Mouse (Mus musculus): ENCODE results near the gene Asap3.

Gene Asap3

DNA sequence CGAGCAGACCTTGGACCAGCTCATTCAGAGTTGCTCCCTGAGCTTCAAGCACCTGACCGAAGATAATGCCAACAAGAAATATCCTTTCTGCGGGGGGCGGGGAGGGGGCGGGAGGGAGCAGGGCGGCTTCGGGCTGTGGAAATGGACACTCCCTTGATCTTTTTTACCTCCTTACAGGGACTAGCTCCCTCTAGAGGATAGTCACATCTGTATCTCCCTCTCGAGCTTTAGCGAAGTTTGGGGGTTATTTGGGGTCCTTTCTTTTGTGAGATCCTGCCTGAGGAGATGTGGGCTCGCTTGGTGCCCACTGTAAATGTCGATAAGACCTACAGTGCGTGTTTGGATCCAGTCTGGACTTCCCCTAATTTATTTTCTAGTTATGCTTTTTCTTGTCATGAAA, 24.8 kb upstream of the Asap3 start:
- no peak for DNase-seq (ENCODE audit: low spot score)

DNA sequence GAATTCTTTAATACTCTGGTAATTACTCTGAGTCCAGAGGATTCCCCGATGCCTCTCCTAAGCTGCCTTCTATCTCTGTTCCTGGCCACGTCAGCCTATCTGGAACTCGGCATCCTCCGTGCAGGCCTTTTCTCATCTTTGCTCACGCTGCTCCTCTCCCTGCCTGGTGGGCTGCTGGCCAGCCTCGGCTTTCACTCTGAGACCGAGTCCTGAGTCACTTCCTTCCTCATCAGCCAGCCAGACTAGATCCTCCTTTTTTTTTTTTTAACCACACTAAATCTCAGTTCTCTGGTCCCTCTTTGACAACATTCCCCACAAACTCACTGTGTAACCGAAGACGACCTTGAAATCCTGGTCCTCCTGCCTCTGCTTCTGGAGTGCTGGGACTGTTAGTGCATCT, 20.8 kb upstream of the Asap3 start:
- DNase-seq (ENCODE audit: low spot score): no peak

DNA sequence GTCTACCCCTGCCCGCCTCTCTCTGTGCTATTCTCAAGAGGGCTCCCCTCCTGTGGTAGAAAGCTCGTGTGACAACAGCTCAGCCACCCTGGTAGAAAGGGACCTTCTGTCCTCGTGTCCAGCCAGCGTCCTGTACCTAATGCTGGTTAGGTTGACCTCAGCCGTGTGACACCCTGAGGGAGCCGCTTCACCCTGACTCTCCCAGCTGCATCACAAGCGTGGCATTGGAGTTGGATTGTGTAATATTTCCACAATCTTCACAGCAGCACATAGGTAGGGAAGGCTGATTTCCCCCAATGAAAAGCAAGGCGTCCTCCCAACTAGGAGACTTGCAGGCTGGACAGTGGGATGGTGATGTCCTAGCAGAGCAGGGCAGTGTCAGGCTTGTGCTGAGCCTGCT, 19.9 kb upstream of the Asap3 start:
- DNase-seq (ENCODE audit: low spot score): no peak

DNA sequence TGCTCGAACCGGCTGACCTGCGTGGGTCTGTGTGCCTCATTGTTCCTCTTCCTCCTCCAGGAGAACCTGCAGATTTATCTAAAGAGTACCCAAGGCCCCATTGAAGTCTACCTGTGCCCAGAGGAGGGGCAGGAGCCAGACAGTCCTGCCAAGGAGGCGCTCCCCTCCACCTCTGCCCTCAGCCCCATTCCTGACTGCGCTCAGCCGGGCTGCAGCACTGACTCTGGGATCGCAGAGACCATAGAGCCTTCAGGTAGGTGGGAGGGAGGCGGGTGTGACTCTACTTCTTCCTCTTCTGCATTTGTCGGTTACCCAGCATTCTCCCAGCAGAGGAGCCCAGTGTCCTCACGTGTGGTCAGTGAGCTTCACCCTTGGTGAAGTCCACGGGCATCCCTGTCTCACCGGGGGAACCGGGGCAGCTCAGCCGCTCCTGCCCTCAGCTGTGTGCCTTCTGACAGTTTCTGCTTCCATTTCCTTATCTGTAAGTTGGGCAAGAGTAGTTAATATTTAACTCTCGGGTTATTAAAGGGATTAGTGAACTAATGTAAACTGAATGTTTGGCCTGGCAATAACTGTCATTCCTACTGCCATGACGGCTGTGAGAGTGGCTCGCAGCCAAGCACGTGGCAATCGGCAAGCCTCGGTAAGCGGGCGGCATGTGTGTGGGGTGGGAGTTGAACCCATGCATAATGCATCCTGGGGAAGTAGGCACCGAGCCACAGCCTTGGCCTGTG, 19.3 kb upstream of the Asap3 start:
- no peak for DNase-seq (ENCODE audit: low spot score)

DNA sequence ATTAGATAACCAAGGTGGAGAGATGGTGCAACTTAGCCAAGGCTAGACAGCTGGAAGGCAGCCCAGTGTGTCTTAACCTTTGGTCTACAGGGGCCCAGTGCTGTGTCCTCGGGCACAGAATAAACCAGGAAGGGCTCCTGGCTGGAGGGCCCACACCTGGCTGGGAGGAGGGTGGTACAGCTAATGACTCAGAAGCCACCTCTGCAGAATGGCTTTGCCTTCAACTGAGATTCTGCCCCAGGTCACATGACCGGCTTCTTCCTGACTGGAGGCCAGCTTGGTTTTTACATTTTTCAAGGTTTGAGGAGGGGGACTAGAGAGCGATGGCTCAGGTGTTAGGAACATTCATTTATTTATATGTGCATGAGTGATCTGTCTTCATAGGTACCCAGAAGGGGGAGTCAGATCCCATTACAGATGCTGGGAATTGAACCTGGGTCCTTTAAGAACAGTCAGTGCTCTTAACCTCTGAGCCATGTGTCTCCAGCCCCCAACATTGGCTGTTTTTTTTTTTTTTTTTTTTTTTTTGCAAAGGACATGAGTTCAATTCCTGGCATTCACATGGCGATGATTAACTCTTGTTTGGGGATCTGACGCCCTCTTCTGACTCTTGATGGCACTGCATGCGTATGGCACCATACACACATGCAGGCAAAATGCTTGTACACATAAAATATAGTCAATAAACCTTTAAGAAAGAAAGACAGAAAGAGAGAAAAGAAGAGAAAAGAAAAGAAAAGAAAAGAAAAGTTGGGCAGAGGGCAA, 17.0 kb upstream of the Asap3 start:
- no peak for DNase-seq (ENCODE audit: low spot score)

DNA sequence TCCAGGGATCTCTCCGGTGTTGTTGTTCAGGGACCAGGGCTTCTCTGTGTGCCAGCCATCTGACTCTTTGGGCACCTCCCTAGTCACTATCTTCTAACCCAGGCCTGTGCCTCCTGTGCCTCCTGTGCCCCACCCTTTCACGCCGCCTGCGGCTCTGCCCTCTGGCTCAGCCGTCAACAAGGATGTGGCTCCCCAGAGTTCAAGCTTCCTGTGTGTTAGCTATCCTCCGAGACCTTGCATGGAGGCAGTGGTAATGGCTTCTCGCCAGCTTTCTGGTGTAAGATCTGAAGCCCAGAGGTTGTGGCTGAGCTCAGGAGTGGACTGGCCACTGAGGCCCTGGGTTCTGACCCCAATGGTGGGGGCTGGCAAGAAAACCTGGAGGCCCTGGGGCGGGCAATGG, 16.3 kb upstream of the Asap3 start:
- DNase-seq (ENCODE audit: low spot score): no peak

DNA sequence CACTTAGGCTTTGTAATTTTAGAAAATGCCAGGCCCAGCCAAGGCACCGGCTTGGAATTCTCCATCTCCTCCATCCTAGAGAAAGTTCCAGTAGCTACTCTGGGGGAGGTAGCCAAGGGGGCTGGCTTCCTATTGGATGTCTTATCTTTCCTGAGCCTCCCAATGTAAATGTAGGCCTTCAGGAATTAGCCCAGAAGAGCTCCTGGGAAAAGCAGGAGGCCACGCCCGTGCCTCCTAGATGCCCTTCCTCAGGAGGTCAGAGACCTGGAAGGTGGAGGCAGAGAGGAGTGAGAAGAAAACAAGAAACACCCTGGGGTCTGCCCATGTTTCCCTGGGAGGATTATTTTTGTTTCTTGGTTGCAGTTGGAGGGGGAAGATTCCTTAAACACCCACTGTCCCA, 12.6 kb upstream of the Asap3 start:
- no peak for DNase-seq (ENCODE audit: low spot score)

DNA sequence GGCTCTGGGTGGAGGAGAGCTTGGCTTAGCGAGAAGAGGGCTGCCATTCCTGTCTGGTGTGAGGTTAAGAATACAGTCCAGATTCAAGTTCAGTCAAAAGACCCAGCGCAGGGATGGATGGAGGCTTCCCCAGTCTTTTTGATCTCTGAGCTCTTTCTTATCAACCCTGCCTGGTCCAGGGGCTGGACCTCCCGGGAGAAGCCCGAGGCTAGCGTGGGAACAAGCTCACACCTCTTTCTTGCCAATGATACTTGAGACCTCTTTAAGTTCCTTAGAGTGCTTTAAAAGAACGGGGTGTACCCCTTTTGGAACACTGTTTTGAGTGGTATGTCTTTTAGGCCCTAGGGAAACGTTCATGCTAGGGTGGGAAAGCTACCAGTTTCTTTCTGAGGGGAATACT, 11.1 kb upstream of the Asap3 start:
- no peak for DNase-seq (ENCODE audit: low spot score)

DNA sequence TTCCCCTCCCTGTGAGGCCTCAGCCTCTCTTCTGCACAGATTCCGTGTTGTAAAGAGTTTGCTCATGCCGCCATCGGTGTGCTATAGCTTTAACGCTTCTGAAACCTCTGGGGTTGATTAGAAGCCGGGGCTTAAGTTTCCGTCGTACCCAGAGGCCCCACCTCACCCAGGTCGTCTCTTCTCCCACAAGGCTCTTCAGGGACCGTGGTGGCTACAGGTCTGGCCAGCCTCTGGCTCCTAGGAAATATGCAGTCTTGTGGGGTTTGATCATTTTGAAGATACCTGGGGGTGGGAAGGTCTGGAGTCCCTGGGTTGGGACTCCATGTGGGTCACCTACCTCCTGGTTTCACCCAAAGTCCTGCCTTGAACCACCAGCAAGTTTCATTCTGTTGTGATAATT, 10.5 kb upstream of the Asap3 start:
- no peak for DNase-seq (ENCODE audit: low spot score)

DNA sequence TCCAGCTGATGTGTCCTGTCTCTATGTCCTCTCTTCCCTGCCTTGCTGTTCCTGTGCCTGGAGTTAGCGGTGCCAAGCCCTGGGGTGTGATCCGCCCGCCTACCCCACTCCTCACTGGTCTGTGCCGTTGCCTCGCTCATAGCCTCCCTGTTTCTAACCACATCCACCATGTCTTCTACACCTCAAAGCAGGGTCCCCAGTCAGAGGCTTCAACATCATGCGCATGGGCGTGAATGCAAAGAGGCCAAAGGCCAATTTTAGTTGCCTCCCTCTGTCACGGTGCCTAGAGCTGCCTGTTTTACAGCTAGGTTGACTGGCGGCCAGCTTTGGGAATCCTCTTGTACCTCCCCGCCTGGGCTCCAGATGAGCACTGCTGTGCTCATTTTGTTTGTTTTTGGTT, 10.0 kb upstream of the Asap3 start:
- no peak for DNase-seq (ENCODE audit: low spot score)

DNA sequence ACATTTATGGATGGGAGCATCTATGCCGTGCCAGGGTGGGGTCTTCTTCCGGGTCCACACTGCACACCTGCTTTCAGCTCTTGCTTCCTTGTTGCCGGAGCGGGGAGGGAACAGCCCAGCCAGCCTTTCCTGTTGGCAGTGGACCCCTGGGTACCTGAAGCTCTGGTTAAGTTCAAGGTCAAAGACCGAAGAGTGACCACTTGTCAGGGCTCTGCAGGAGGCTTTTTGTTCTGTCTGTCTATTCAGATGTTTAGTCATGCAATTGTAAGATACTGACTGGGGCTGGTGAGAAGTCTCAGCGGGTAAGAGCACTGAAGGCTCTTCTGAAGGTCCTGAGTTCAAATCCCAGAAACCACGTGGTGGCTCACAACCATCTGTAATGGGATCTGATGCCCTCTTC, 7.3 kb upstream of the Asap3 start:
- no peak for DNase-seq (ENCODE audit: low spot score)

DNA sequence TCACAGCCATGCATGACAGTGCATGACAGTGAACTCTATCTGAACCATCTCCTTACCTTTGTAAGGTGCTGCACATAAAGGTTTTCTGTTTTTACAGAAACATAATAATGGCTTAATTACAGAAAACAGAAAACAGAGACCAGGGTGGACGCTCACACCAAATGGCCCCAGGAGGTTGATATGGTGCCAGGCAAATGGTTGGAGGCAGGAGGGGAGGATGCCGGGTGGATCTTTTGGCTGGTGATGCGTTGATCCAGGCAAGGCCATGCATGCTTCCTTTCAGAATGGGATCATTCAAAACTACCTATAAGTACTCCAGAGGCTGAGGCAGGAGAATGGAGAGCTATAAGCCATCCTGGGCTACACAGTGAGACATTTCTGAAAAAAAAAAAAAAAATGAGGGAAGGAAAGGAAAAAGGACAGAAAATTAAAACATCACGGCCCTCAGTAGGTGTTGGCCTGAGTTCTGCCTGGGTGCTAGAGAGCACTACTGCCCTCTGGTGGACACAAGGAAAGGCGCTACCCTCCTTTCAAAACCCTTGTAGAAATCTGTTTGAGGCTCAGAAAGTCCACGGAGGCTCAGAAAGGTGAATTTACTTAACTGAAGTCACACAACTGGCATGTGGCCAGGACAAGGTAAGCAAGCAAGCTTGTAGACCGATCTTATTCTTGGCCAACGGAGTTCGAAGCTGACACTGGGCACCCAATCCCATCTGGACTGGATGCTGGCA, 6.4 kb upstream of the Asap3 start:
- no peak for DNase-seq (ENCODE audit: low spot score)

DNA sequence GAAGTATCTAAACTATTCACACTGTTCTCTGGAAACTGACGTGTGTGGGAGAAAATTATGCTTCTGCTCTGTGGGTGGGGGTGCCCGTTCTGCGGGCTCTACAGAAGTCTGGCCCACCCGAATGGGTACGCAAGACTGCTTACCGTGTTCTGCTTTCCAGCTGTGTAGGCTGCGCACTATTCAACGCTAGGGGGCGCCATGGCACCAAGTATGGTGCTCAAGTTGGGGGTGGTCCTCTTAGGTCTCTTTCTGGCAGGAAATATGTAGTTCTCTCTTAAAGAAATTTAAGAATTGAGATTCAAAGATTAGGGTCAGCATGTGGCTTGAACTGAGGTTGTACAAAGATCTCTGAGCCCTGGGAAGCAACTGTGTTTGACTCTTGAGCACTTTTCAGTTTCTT, 3.7 kb upstream of the Asap3 start:
- no peak for DNase-seq (ENCODE audit: low spot score)

DNA sequence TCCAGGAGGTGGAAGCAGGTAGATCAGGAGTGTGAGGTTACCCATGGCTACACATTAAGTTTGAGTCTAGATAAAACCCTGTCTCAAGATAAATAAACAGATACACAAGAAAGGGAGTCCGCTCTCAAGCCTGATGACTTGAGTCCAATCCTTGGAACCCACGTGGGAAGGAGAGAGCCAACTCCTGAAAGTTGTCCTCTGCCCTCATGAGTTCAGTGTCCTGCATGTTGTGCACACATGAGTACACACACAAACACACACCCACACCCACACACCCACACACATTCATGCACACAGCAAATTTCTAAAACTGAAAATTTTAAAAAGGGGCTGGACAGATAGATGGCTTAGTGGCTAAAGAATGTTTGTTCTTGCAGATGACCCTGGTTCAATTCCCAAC, 1.4 kb upstream of the Asap3 start:
- no peak for DNase-seq (ENCODE audit: low spot score)

DNA sequence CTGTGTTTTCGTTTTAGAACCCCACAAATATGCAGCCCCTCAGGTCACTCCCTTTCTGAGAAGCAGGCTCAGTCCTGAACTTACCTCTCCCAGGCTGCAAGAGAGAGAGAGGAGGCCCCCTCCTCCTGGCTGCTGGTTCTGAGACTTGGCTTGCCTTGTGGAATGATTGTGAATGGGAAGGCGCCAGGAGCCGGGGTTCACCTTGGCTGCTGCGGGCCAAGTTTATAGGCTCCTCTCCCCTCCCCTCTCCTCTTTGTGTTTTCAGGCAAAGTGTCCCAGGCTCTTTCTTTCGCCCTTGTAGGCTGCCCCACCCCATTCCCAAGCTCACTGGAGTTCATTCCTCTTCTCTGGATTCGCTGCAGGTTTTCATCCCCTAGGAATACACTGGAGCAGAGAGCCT, 778 bp downstream of the Asap3 start:
- no peak for DNase-seq (ENCODE audit: low spot score)

DNA sequence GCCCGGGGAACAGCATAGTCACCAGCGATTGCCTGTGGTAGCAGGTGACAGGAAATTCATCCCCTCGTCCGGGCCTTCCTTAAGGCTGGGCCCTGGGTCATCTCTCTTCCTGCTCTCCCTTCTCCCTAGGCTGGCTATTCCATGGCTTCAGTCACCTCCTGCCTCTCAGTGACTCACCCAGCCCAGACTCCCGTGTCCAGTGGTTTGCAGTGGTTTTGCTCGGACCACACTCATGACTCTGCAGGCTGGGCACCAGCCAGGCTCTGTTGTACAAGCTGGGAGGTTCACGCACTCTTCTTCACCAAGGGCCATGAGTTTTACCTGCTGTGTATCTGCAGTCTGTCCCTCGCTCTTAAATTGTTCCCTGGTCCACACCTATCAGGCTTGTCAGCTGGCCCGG, 4.8 kb downstream of the Asap3 start:
- DNase-seq (ENCODE audit: low spot score): no peak

DNA sequence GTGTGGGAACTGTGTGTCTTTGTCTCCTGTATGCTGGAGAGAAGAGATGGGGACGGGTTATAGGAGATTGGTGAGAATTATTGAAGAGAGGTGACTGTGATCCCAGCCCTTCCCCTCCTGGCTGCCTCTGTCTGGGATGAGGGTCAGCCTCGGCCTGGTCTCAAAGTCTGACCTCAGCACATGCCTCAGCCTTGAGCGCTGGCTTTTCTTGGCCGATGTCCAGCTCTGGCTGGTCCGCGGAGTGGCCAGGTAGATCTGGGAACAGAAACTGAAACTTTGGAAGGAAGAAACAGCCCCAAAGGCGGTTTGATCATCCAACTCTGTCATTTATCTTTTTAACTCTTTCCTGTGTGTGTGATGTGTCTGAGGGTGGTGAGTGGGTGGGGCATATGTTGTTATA, 7.5 kb downstream of the Asap3 start:
- no peak for DNase-seq (ENCODE audit: low spot score)

DNA sequence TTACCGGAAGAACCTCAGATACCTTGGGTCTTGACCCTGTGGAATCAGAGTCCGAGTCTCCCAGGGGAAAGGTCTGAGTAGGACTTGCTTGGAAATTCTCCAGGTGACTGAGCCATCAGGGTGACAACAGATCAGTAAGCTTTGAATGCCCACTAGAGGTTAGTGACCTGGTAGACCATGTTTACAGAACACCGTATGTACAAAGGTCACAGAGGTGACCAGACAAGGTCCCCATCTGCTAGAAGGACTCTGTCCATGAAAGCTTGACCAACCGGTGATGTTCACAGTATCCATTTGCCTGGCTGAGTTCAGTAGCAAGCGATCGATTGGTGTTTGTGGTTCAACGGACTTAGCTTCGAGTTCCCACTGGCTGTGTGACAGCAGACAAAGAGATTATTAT, 8.7 kb downstream of the Asap3 start:
- DNase-seq (ENCODE audit: low spot score): no peak

DNA sequence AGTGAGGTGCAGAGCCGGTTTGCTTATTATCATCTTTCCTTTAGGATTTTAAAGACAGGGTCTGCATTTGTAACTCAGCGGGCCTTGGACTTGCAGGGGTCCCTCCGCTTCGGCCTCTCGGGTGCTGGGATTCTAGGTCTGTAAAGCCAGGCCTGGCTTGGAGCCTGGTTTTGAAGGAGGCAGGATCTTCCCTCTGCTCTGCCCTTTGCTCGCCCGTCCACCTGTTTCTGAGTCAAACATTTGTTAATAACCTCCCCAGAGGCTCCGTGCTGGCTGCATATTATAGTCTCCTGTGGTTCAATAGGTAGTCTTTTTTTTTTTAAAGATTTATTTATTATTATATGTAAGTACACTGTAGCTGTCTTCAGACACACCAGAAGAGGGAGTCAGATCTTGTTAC, 9.4 kb downstream of the Asap3 start:
- no peak for DNase-seq (ENCODE audit: low spot score)

DNA sequence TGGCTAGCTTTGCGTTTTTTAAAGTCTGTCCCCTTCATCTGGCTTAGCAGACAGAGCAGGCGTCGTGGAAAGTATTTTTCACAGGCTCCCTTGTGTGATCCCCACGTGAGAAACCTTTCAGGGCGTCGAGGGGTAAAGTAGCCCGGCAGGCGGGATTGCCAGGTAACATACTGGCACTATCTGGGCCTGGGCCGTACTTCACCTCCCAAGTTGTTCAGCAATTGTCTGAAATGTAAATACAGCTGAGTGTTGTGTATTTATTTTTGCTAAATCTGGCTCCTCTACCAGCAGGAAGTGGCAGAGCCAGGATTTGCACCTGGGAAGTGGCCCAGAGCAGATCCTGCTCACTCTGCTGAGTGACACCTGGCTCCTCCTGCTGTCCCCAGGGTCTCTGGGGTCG, 10.9 kb downstream of the Asap3 start:
- no peak for DNase-seq (ENCODE audit: low spot score)

DNA sequence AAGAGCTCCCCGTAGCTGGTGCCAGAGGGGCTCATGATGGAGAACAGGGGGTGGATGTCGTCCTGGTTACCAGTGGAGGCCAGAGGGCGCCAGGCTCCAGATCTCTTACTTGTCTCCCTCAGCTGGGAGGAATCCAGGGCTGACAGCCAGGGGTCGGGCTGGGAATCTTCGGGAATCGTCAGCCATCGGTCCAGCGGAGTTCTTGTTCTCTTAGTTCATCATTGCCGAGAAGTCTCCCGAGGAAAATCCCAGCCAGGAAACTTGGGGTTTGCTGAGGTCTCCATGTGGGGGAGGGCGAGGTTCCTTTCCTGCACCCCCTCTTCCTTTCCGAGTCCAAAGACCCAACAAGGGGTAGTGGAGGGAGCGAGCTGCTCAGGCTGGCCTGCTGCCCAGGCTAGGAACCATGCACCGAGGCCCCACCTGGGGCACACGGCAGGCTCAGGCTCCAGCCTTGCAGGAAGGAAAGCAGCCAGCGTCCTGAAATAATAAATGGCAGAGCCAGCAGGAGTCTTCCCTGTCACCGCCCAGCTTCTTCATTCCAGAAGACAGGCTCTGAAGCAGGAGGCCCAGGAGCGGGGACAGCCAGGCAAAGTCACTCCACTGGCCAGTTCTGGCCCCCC, 12.5 kb downstream of the Asap3 start:
- DNase-seq (ENCODE audit: low spot score): peak; percentile 32

DNA sequence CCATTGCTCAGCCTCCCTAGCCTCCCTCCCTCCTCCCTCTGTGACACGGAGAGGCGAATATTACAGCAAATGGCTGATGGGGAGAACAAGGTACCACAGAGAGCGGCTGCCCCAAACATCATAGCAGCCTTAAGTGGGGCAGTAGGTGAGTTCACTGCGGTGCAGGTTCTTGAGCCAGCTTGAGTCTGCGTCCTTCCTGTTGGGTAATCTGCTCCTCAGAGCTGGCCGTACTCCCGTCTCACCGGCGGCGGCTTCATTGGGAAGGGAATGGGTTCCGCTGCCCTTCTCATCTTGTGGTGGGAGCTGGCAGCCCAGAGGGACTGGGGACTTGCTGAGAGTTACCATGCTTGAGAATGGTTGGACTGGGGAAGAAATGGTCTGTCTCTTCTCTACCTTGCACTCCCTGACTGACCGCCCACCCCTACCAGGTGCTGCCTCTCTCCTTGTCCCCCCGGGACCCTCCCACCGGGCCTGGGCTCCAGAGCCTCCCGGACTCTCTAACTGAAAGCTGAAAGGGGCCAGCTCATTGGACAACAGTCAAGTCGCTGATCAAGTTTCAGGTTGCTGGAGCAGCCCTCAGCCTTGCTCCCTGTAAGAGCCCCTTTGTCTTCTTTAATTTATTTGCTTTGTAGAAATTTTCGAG, 14.1 kb downstream of the Asap3 start:
- no peak for DNase-seq (ENCODE audit: low spot score)

All from ovary, adult 18-20 months (tissue).